Mouse (Mus musculus): ENCODE results near the gene Pkig. TPM values are rescaled to one million over a fixed set of nuclear protein-coding genes. Genes with fewer than 3 reads are reported as not detected.

The Pkig gene
- polyA plus RNA-seq, 1 experiment, result 64.7 TPM

GRCm38 (mm10) chr2:163697764-163698480, 39.7 kb downstream of the Pkig start:
- DNase-seq, result peak; percentile 36
- Histone ChIP-seq H3K4me1 (replicated peaks; ENCODE audit: control insufficient read depth, insufficient read depth, low read length) (peaks cover 26% of the 10 kb centered on the region), H3K27me3 (ENCODE audit: control insufficient read depth, insufficient read depth, low read length) (no peaks in the 10 kb centered on the region), H3K36me3 (ENCODE audit: control insufficient read depth, insufficient read depth, low read length) (no peaks in the 10 kb centered on the region), H3K27ac (ENCODE audit: control insufficient read depth, insufficient read depth, low read length) (peak overlapping the region; percentile 22; the same call in 1 of the 2 replicates), H3K4me3 (ENCODE audit: control insufficient read depth, insufficient read depth, low read length) (no peak overlapping the region)
- no peak for TF ChIP-seq CTCF (IDR thresholded peaks at IDR 0.05; ENCODE audit: borderline replicate concordance, control insufficient read depth, extremely low read depth, insufficient read depth, low read length, poor library complexity)
- no peak for TF ChIP-seq POLR2A (IDR thresholded peaks at IDR 0.05; ENCODE audit: control insufficient read depth, extremely low read depth, insufficient read depth, low read length, poor library complexity)
- 5% methylated on average over 15 of the region's 16 CpGs for WGBS

- TF ChIP-seq POLR2A (IDR thresholded peaks at IDR 0.05; ENCODE audit: control insufficient read depth, extremely low read depth, insufficient read depth, low read length, poor library complexity) (no peak), CTCF (IDR thresholded peaks at IDR 0.05; ENCODE audit: borderline replicate concordance, control insufficient read depth, extremely low read depth, insufficient read depth, low read length, poor library complexity) (no peak)
- Histone ChIP-seq H3K36me3 (ENCODE audit: control insufficient read depth, insufficient read depth, low read length) (no peaks in the 10 kb centered on the region), H3K4me3 (ENCODE audit: control insufficient read depth, insufficient read depth, low read length) (no peak overlapping the region), H3K27me3 (ENCODE audit: control insufficient read depth, insufficient read depth, low read length) (no peaks in the 10 kb centered on the region), H3K4me1 (replicated peaks; ENCODE audit: control insufficient read depth, insufficient read depth, low read length) (peaks cover 26% of the 10 kb centered on the region), H3K27ac (ENCODE audit: control insufficient read depth, insufficient read depth, low read length) (no peak overlapping the region)
- no peak for DNase-seq
- WGBS, result 79% methylated on average over 11 of the region's 11 CpGs
These were observed 41.0 kb downstream of the Pkig start for GRCm38 (mm10) chr2:163699078-163699780.

GRCm38 (mm10) chr2:163702431-163702830, 44.2 kb downstream of the Pkig start:
- no peak for DNase-seq
- Histone ChIP-seq H3K27ac (ENCODE audit: control insufficient read depth, insufficient read depth, low read length) (no peak overlapping the region), H3K27me3 (ENCODE audit: control insufficient read depth, insufficient read depth, low read length) (no peaks in the 10 kb centered on the region), H3K4me3 (ENCODE audit: control insufficient read depth, insufficient read depth, low read length) (no peak overlapping the region), H3K4me1 (replicated peaks; ENCODE audit: control insufficient read depth, insufficient read depth, low read length) (peaks cover 22% of the 10 kb centered on the region), H3K36me3 (ENCODE audit: control insufficient read depth, insufficient read depth, low read length) (no peaks in the 10 kb centered on the region)
- WGBS, result 45% methylated on average over 7 of the region's 7 CpGs
- TF ChIP-seq POLR2A (IDR thresholded peaks at IDR 0.05; ENCODE audit: control insufficient read depth, extremely low read depth, insufficient read depth, low read length, poor library complexity), result no peak
- no peak for TF ChIP-seq CTCF (IDR thresholded peaks at IDR 0.05; ENCODE audit: borderline replicate concordance, control insufficient read depth, extremely low read depth, insufficient read depth, low read length, poor library complexity)

- H3K4me1 ChIP-seq (replicated peaks; ENCODE audit: control insufficient read depth, insufficient read depth, low read length), result peaks cover 18% of the 10 kb centered on the region
- no peak for DNase-seq
- no peaks in the 10 kb centered on the region for H3K27me3 ChIP-seq (ENCODE audit: control insufficient read depth, insufficient read depth, low read length)
- H3K4me3 ChIP-seq (ENCODE audit: control insufficient read depth, insufficient read depth, low read length), result no peak overlapping the region
- H3K36me3 ChIP-seq (ENCODE audit: control insufficient read depth, insufficient read depth, low read length), result no peaks in the 10 kb centered on the region
- no peak overlapping the region for H3K27ac ChIP-seq (ENCODE audit: control insufficient read depth, insufficient read depth, low read length)
- WGBS, result 66% methylated on average over 5 of the region's 5 CpGs
- TF ChIP-seq CTCF (IDR thresholded peaks at IDR 0.05; ENCODE audit: borderline replicate concordance, control insufficient read depth, extremely low read depth, insufficient read depth, low read length, poor library complexity), result no peak
- TF ChIP-seq POLR2A (IDR thresholded peaks at IDR 0.05; ENCODE audit: control insufficient read depth, extremely low read depth, insufficient read depth, low read length, poor library complexity), result no peak
These were observed 44.7 kb downstream of the Pkig start for GRCm38 (mm10) chr2:163702921-163703320.

GRCm38 (mm10) chr2:163703599-163704260, 45.5 kb downstream of the Pkig start:
- TF ChIP-seq CTCF (IDR thresholded peaks at IDR 0.05; ENCODE audit: borderline replicate concordance, control insufficient read depth, extremely low read depth, insufficient read depth, low read length, poor library complexity) (no peak), POLR2A (IDR thresholded peaks at IDR 0.05; ENCODE audit: control insufficient read depth, extremely low read depth, insufficient read depth, low read length, poor library complexity) (no peak)

GRCm38 (mm10) chr2:163708321-163708720, 50.1 kb downstream of the Pkig start:
- no peak for DNase-seq
- TF ChIP-seq CTCF (IDR thresholded peaks at IDR 0.05; ENCODE audit: borderline replicate concordance, control insufficient read depth, extremely low read depth, insufficient read depth, low read length, poor library complexity), result no peak
- TF ChIP-seq POLR2A (IDR thresholded peaks at IDR 0.05; ENCODE audit: control insufficient read depth, extremely low read depth, insufficient read depth, low read length, poor library complexity), result no peak
- H3K27me3 ChIP-seq (ENCODE audit: control insufficient read depth, insufficient read depth, low read length), result no peaks in the 10 kb centered on the region
- H3K27ac ChIP-seq (ENCODE audit: control insufficient read depth, insufficient read depth, low read length), result no peak overlapping the region
- peaks cover 27% of the 10 kb centered on the region for H3K4me1 ChIP-seq (replicated peaks; ENCODE audit: control insufficient read depth, insufficient read depth, low read length)
- no peak overlapping the region for H3K4me3 ChIP-seq (ENCODE audit: control insufficient read depth, insufficient read depth, low read length)
- H3K36me3 ChIP-seq (ENCODE audit: control insufficient read depth, insufficient read depth, low read length), result no peaks in the 10 kb centered on the region
- 74% methylated on average over 5 of the region's 5 CpGs for WGBS

More at GRCm38 (mm10) chr2:163703599-163704260, 45.5 kb downstream of the Pkig start:
- 85% methylated on average over 5 of the region's 5 CpGs for WGBS
- H3K27me3 ChIP-seq (ENCODE audit: control insufficient read depth, insufficient read depth, low read length), result no peaks in the 10 kb centered on the region
- H3K4me3 ChIP-seq (ENCODE audit: control insufficient read depth, insufficient read depth, low read length), result no peak overlapping the region
- no peak for DNase-seq
- peaks cover 11% of the 10 kb centered on the region for H3K4me1 ChIP-seq (replicated peaks; ENCODE audit: control insufficient read depth, insufficient read depth, low read length)
- no peaks in the 10 kb centered on the region for H3K36me3 ChIP-seq (ENCODE audit: control insufficient read depth, insufficient read depth, low read length)
- no peak overlapping the region for H3K27ac ChIP-seq (ENCODE audit: control insufficient read depth, insufficient read depth, low read length)

Measured in thymus, adult 2 months (tissue).